Mouse (Mus musculus) hindbrain, embryonic 16.5 days (tissue): ENCODE data around the gene Timd2. TPM values are rescaled to one million over a fixed set of nuclear protein-coding genes. Genes with fewer than 3 reads are reported as not detected.
A peak's percentile ranks its signal among the peaks of the same experiment; 100 is the strongest.
"Not testable (repeated sequence)": the region's sequence is repeated elsewhere in the genome, so short reads cannot be mapped to it uniquely, and the experiment has no call there.

Source experiments
- ATAC-seq: fragments of 200-750 bp; cut with Nextera tagmentation; 2 replicates; pipeline ENCODE4 v1.8.0; 2017; ENCODE audit warnings: moderate TSS enrichment, moderate library complexity
- H3K27ac ChIP-seq: fragments of 300-500 bp; sonication (generic); 2 replicates; pipeline ENCODE4 v1.5.1; 2014; ENCODE audit warnings: low read depth, mild to moderate bottlenecking, control low read depth, low read length, moderate library complexity
- H3K27me3 ChIP-seq: fragments of 300-500 bp; sonication (generic); replicated peaks from 2 replicates; pipeline ENCODE4 v1.6.1; 2014; ENCODE audit warnings: low read length; ENCODE audit not compliant: control insufficient read depth, insufficient read depth
- H3K36me3 ChIP-seq: fragments of 300-500 bp; sonication (generic); 2 replicates; pipeline ENCODE4 v1.6.1; 2014; ENCODE audit warnings: mild to moderate bottlenecking, low read length, moderate library complexity, mixed read lengths; ENCODE audit not compliant: control insufficient read depth, insufficient read depth
- H3K4me1 ChIP-seq: fragments of 300-500 bp; sonication (generic); 2 replicates; pipeline ENCODE4 v1.6.1; 2014; ENCODE audit warnings: low read depth, low read length; ENCODE audit not compliant: control insufficient read depth, insufficient read depth
- H3K4me2 ChIP-seq: fragments of 300-500 bp; sonication (generic); 2 replicates; pipeline ENCODE4 v1.6.1; 2014; ENCODE audit warnings: mild to moderate bottlenecking, low read length, control low read depth, moderate library complexity
- H3K4me3 ChIP-seq: fragments of 300-500 bp; sonication (generic); 2 replicates; pipeline ENCODE4 v1.5.1; 2014; ENCODE audit warnings: mild to moderate bottlenecking, low read length, control low read depth, moderate library complexity
- H3K9ac ChIP-seq: fragments of 300-500 bp; sonication (generic); 2 replicates; pipeline ENCODE4 v1.6.1; 2014; ENCODE audit warnings: low read depth, mild to moderate bottlenecking, control low read depth, low read length, moderate library complexity
- H3K9me3 ChIP-seq: fragments of 300-500 bp; sonication (generic); 2 replicates; pipeline ENCODE4 v1.6.1; 2014; ENCODE audit warnings: mild to moderate bottlenecking, low read length, moderate library complexity; ENCODE audit not compliant: control insufficient read depth
- WGBS: fragments of 180-500 bp; shearing (Covaris S2); extraction: QIAGEN DNeasy Blood & Tissue Kit; methylation state at CpG from one replicate; pipeline ENCODE4 v1.1.7; 2014; 5-methylcytosine and 5-hydroxymethylcytosine counted together
- polyA plus RNA-seq: library from polyadenylated mRNA; unstranded; fragments of >200 nt; fragmentation: Nextera tagmentation; extraction: Ambion mirVana; gene quantifications from 2 replicates; pipeline ENCODE4 v1.2.1, GENCODE M21; 2015

The Timd2 gene
- polyA plus RNA-seq, 1 experiment from 2014 or later: not detected

DNA sequence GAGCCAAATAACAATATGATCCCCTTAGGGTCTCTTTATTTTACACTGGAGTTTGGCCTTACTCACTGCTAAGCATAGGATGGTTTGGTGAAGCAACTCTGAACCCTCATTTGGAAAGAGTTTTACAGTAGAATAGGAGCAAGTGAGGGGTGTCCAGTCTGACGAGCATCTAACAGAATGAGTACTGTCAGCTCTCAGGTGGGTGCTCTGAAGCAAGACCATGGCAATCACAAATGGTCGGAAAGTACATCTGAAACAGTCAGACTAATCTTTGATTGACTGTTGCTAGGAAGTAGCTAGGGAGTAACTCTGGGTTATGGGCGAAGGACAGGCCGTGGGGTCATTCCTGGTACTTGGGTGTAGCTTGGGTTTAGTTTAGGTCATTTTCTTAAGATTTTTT is 71.3 kb downstream of the Timd2 start:
- not testable (repeated sequence) for H3K9me3 ChIP-seq, H3K4me3 ChIP-seq, H3K27me3 ChIP-seq, H3K9ac ChIP-seq, H3K4me1 ChIP-seq, H3K27ac ChIP-seq, ATAC-seq, H3K36me3 ChIP-seq, H3K4me2 ChIP-seq
- 88% methylated on average over 4 of the region's 4 CpGs for WGBS

DNA sequence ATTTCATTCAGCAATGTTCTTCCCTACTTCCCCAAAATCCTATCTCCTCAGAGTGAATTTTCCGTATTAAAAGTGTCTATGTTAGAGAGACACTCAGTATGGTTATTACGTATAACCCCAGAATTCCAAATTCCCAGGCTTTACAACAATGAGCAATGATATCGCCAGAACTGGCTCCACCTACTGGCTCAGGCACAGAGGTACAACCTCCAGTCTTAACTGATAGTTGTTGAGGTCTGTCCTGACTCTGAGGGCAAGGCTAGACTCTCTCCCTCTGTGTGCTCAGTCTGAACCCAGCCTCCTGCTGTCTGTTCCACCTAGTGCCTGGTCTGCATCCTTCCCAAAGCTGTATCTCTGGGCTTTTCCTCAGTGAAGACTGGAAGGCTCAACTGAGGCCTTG is 75.2 kb downstream of the Timd2 start:
- ATAC-seq: 0 out of 2 replicates have a peak, but pooled peaks have one; percentile 42
- H3K9me3 ChIP-seq: no peaks in the 10 kb centered on the region
- H3K9ac ChIP-seq: no peak overlapping the region
- H3K27me3 ChIP-seq: no peaks in the 10 kb centered on the region
- no peaks in the 10 kb centered on the region for H3K36me3 ChIP-seq
- H3K4me3 ChIP-seq: no peak overlapping the region
- no peak overlapping the region for H3K27ac ChIP-seq
- 27% methylated on average over 3 of the region's 3 CpGs for WGBS
- H3K4me2 ChIP-seq: no peak overlapping the region
- H3K4me1 ChIP-seq: no peaks in the 10 kb centered on the region

DNA sequence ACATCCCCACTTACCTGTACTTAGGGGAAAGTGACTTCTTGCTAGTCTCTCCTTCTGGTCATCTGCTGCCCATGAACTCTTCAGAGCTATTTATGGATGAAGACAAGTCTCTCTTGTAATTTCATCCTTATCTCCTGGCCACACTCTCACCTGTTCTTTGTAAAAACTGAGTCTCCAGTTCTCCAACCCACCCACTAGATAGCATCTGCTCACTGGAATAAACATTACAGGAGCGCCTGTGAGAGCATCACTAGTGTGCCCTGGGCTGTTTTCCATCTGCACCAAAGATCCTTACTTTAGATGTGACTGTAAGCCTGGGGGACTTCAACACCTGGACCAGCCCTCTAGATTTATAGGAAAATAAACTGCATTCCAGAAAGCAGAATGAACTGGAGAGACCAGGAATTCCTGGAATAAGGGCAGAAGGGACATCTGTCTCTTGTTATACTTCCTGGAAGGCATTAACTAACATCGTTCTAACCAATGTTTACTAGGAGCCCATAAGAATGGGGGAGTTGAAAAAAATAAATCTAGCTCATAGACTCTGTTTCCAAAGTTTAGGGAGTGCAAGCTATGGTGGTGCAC is 77.6 kb downstream of the Timd2 start, which contains the start of gene Dppa1:
Gene Dppa1 (minus strand): TSS at position 51 of the 585 bp plus-strand sequence.
- WGBS: 86% methylated on average over 2 of the region's 2 CpGs
- no peaks in the 10 kb centered on the region for H3K36me3 ChIP-seq
- H3K9ac ChIP-seq: no peak within 1 kb of the TSS
- H3K9me3 ChIP-seq: no peaks in the 10 kb centered on the region
- H3K4me3 ChIP-seq: no peak within 1 kb of the TSS
- ATAC-seq: no peak
- no peak within 1 kb of the TSS for H3K27ac ChIP-seq
- no peak within 1 kb of the TSS for H3K4me2 ChIP-seq
- H3K27me3 ChIP-seq: no peaks in the 10 kb centered on the region
- no peaks in the 10 kb centered on the region for H3K4me1 ChIP-seq

DNA sequence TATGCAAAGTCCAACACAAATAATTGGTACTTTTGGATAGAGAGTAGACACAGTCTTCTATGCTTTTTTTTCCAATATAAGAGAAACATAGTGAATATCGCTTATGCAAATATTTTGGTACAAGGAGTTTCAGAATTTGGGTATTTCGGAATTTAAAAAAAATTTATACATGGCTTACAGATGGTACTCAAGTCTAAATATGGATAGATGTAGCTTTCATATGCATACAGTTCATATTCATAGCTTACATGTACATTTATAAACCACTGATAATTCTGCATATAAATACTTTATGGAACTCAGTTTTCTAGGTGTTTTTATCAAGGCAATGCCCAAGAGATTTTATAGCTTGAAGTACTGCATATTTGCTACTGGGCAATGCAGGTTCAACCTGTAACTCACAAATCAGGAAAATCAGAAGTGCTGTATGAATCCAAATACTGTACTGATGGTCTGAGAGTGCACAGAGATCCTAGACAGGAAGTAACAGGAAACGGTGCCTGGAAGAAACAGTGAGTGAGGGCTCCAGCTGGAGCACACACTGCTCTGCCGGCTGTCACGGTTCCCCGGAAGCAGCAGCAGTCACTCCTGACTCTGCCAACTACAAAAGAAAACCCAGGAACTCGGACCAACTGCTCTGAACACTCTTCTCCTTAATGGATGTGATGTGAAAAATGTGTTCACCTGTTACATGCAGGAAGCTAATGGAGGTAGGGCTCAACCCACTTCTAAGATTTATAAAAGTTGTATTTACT is 86.3 kb downstream of the Timd2 start:
- Histone ChIP-seq H3K4me3 (no peak overlapping the region), H3K9me3 (no peaks in the 10 kb centered on the region), H3K4me1 (no peaks in the 10 kb centered on the region), H3K27ac (no peak overlapping the region), H3K9ac (no peak overlapping the region), H3K27me3 (no peaks in the 10 kb centered on the region), H3K4me2 (no peak overlapping the region), H3K36me3 (no peaks in the 10 kb centered on the region)
- 76% methylated on average over 7 of the region's 7 CpGs for WGBS
- no peak for ATAC-seq

DNA sequence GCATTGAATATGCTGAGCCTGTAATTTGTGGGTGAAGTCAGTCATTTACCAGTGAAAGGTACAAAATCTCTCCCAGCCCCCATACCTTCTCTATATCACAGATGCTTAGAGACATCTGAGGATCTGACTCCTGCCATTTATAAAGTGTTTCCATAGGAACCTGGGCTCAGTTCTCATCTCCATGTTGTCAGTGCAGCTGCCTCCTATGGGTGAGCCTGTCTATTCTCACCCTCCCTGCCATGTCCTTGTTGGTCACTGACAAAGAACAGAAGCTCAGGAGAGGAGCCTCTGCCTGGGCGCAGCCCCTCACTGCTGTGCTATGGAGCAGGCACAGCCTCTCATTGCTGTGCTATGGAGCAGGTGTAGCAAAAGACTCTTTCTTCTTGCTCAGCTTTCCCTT is 86.9 kb downstream of the Timd2 start:
- no peak overlapping the region for H3K4me2 ChIP-seq
- no peak overlapping the region for H3K9ac ChIP-seq
- ATAC-seq: no peak
- H3K4me1 ChIP-seq: no peaks in the 10 kb centered on the region
- no peaks in the 10 kb centered on the region for H3K36me3 ChIP-seq
- H3K27me3 ChIP-seq: no peaks in the 10 kb centered on the region
- no peak overlapping the region for H3K4me3 ChIP-seq
- no peaks in the 10 kb centered on the region for H3K9me3 ChIP-seq
- WGBS: 93% methylated on average over 1 of the region's 1 CpGs
- H3K27ac ChIP-seq: no peak overlapping the region

Other genes starting within 250 kb of the Timd2 start
- gene Gm12169, start 182.8 kb downstream of the Timd2 start, polyA plus RNA-seq: not detected in 2 replicates
- gene BC053393, start 135.5 kb downstream of the Timd2 start, polyA plus RNA-seq: not detected in 2 replicates
- not detected in 2 replicates for gene Dppa1, start 77.8 kb downstream of the Timd2 start, polyA plus RNA-seq
- not detected in 2 replicates for gene Havcr1, start 28.0 kb upstream of the Timd2 start, polyA plus RNA-seq
- 0.16 TPM in 1 of 2 replicates, not detected in the other for gene Timd4, start 103.7 kb upstream of the Timd2 start, polyA plus RNA-seq